Mouse (Mus musculus) heart, adult 2 months (tissue): ENCODE measurements around the gene Dgkh.

Experiments
- CTCF ChIP-seq: fragments of 200-600 bp; IDR thresholded peaks from 2 replicates; pipeline ENCODE4 v1.8.1; 2022; ENCODE audit warnings: antibody characterized with exemption, mild to moderate bottlenecking, moderate library complexity
- POLR2A ChIP-seq: fragments of 200-500 bp; IDR thresholded peaks from 2 replicates; pipeline ENCODE4 v1.6.1; 2011; ENCODE audit warnings: mild to moderate bottlenecking, low read depth, low read length, control low read depth; ENCODE audit not compliant: insufficient read depth

GRCm38 (mm10) chr14:78641314-78641713 lies 91.3 kb downstream of the Dgkh start:
- TF ChIP-seq CTCF: no peak
- no peak for TF ChIP-seq POLR2A
